Mouse (Mus musculus) layer of hippocampus, adult 9-10 months (tissue): ENCODE data around the gene Azgp1.
"Not testable (repeated sequence)": the region's sequence is repeated elsewhere in the genome, so short reads cannot be mapped to it uniquely, and the experiment has no call there.

Experiments used
- DNase-seq: peaks from one replicate; pipeline ENCODE4 v3.0.0; 2022; ENCODE audit warnings: low spot score

The Azgp1 gene

GRCm38 (mm10) chr5:137981300-137981699 lies at the start of gene Azgp1:
Azgp1 (plus strand) TSS chr5:137981520.
- no peak for DNase-seq

GRCm38 (mm10) chr5:137933934-137934333 lies 47.4 kb upstream of the Azgp1 start:
- not testable (repeated sequence) for DNase-seq

- no peak for DNase-seq
These were observed 44.8 kb upstream of the Azgp1 start for GRCm38 (mm10) chr5:137936486-137936885.

- no peak for DNase-seq
These were observed 44.1 kb upstream of the Azgp1 start for GRCm38 (mm10) chr5:137937238-137937637.

- no peak for DNase-seq
These were observed 40.4 kb upstream of the Azgp1 start for GRCm38 (mm10) chr5:137940948-137941347.

- no peak for DNase-seq
These were observed 38.2 kb upstream of the Azgp1 start for GRCm38 (mm10) chr5:137943133-137943532.

- no peak for DNase-seq
These were observed 34.0 kb upstream of the Azgp1 start for GRCm38 (mm10) chr5:137947303-137947702.

- no peak for DNase-seq
These were observed 30.1 kb upstream of the Azgp1 start for GRCm38 (mm10) chr5:137951218-137951617.

- no peak for DNase-seq
These were observed 24.9 kb upstream of the Azgp1 start for GRCm38 (mm10) chr5:137956404-137956803.

GRCm38 (mm10) chr5:137962945-137963344 lies 18.4 kb upstream of the Azgp1 start, which contains the start of gene Gjc3:
Gjc3 (minus strand) TSS chr5:137963098.
- DNase-seq = no peak

GRCm38 (mm10) chr5:137966492-137966891 lies 14.8 kb upstream of the Azgp1 start:
- DNase-seq = peak; percentile 48

- DNase-seq = no peak
These were observed 8.2 kb upstream of the Azgp1 start for GRCm38 (mm10) chr5:137973161-137973560.

- DNase-seq = no peak
These were observed 7.6 kb upstream of the Azgp1 start for GRCm38 (mm10) chr5:137973738-137974137.

- no peak for DNase-seq
These were observed 6.6 kb upstream of the Azgp1 start for GRCm38 (mm10) chr5:137974724-137975123.

GRCm38 (mm10) chr5:137975434-137975833 lies 5.9 kb upstream of the Azgp1 start:
- no peak for DNase-seq

- DNase-seq = no peak
These were observed 4.0 kb upstream of the Azgp1 start for GRCm38 (mm10) chr5:137977291-137977690.

- no peak for DNase-seq
These were observed 2.2 kb upstream of the Azgp1 start for GRCm38 (mm10) chr5:137979081-137979480.

GRCm38 (mm10) chr5:137986351-137986750 lies 5.0 kb downstream of the Azgp1 start:
- no peak for DNase-seq

- no peak for DNase-seq
These were observed 28.1 kb downstream of the Azgp1 start for GRCm38 (mm10) chr5:138009437-138009836.

- no peak for DNase-seq
These were observed 31.1 kb downstream of the Azgp1 start for GRCm38 (mm10) chr5:138012382-138012781.

- DNase-seq = no peak
These were observed 35.2 kb downstream of the Azgp1 start for GRCm38 (mm10) chr5:138016530-138016929.

GRCm38 (mm10) chr5:138016997-138017396 lies 35.7 kb downstream of the Azgp1 start:
- no peak for DNase-seq

- DNase-seq = not testable (repeated sequence)
These were observed 38.3 kb downstream of the Azgp1 start for GRCm38 (mm10) chr5:138019577-138019976.

GRCm38 (mm10) chr5:138020961-138021479 lies 39.7 kb downstream of the Azgp1 start, which contains the start of the genes Smok3a and Smok3b:
Smok3a (plus strand) TSS chr5:138021261.
Smok3b (plus strand) TSS chr5:138021429.
- DNase-seq = not testable (repeated sequence)
